Mouse (Mus musculus) intestine, embryonic 16.5 days (tissue): ENCODE data around the gene Rabep2. TPM values are rescaled to one million over a fixed set of nuclear protein-coding genes. Genes with fewer than 3 reads are reported as not detected.
"Not testable (repeated sequence)": the region's sequence is repeated elsewhere in the genome, so short reads cannot be mapped to it uniquely, and the experiment has no call there.

Source experiments
- ATAC-seq: fragments of 200-750 bp; cut with Nextera tagmentation; 2 replicates; pipeline ENCODE4 v1.8.0; 2017; ENCODE audit warnings: moderate TSS enrichment, moderate library complexity
- H3K27ac ChIP-seq: fragments of 300-500 bp; sonication (generic); 2 replicates; pipeline ENCODE4 v1.5.1; 2014; ENCODE audit warnings: mild to moderate bottlenecking, low read length
- H3K27me3 ChIP-seq: fragments of 300-500 bp; sonication (generic); replicated peaks from 2 replicates; pipeline ENCODE4 v1.6.1; 2014; ENCODE audit warnings: low read length, control low read depth, mixed read lengths; ENCODE audit not compliant: control insufficient read depth, insufficient read depth
- H3K36me3 ChIP-seq: fragments of 300-500 bp; sonication (generic); 2 replicates; pipeline ENCODE4 v1.6.1; 2014; ENCODE audit warnings: low read length, control low read depth; ENCODE audit not compliant: control insufficient read depth, insufficient read depth
- H3K4me1 ChIP-seq: fragments of 300-500 bp; sonication (generic); 2 replicates; pipeline ENCODE4 v1.6.1; 2014; ENCODE audit warnings: low read length, control low read depth, mixed read lengths; ENCODE audit not compliant: control insufficient read depth, insufficient read depth
- H3K4me2 ChIP-seq: fragments of 300-500 bp; sonication (generic); 2 replicates; pipeline ENCODE4 v1.6.1; 2014; ENCODE audit warnings: low read depth, low read length, control low read depth
- H3K4me3 ChIP-seq: fragments of 300-500 bp; sonication (generic); 2 replicates; pipeline ENCODE4 v1.5.1; 2014; ENCODE audit warnings: mild to moderate bottlenecking, low read length
- H3K9ac ChIP-seq: fragments of 300-500 bp; sonication (generic); 2 replicates; pipeline ENCODE4 v1.6.1; 2014; ENCODE audit warnings: low read depth, low read length
- H3K9me3 ChIP-seq: fragments of 300-500 bp; sonication (generic); 2 replicates; pipeline ENCODE4 v1.6.1; 2016; ENCODE audit warnings: low read length, control low read depth; ENCODE audit not compliant: control insufficient read depth
- WGBS: fragments of 180-500 bp; shearing (Covaris S2); extraction: QIAGEN DNeasy Blood & Tissue Kit; methylation state at CpG from one replicate; pipeline ENCODE4 v1.1.7; 2014; 5-methylcytosine and 5-hydroxymethylcytosine counted together
- polyA plus RNA-seq: library from polyadenylated mRNA; unstranded; fragments of >200 nt; fragmentation: Nextera tagmentation; extraction: Ambion mirVana; gene quantifications from 2 replicates; pipeline ENCODE4 v1.2.1, GENCODE M21; 2015

Rabep2 gene
- polyA plus RNA-seq, 1 experiment from 2014 or later: 25.0 TPM

GRCm38 (mm10) chr7:126473470-126474086, 45.0 kb downstream of the Rabep2 start:
- WGBS: 85% methylated on average over 9 of the region's 9 CpGs
- H3K36me3 ChIP-seq: peaks cover 17% of the 10 kb centered on the region; the same call in 1 of the 2 replicates
- H3K9me3 ChIP-seq: no peaks in the 10 kb centered on the region
- no peaks in the 10 kb centered on the region for H3K27me3 ChIP-seq
- ATAC-seq: no peak
- peaks cover 10% of the 10 kb centered on the region for H3K4me1 ChIP-seq
- peak overlapping the region; percentile 91 for H3K9ac ChIP-seq
- peak overlapping the region; percentile 90 for H3K4me3 ChIP-seq
- no peak overlapping the region for H3K27ac ChIP-seq
- H3K4me2 ChIP-seq: peak overlapping the region; percentile 90

DNA sequence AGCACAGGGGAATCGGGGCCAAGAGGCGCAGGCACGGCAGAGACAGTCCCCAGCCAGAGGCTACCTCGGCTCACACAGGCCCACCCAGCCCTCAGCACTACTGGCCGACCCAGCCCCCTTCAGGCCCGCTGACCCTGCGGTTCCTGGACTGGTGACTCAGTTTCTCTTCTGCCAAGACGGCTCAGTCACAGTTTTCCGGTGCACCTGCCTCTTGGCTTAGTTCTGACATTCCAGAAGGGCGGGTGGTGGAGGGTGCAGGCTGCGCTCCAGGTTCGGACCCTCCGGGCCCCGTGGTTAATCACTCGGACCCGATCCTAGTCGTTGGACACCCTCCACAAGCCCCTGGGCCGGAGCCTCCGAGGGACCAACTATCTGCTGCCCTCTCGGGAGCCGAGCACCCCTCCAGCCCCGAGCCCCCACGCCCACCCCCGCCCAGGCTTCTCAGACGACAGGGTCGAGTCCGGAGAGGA, 46.0 kb downstream of the Rabep2 start:
- Histone ChIP-seq H3K9ac (peak overlapping the region; percentile 91), H3K27ac (peak overlapping the region; percentile 97), H3K36me3 (0 out of 2 replicates have a peak, but pooled peaks cover 12% of the 10 kb centered on the region), H3K27me3 (no peaks in the 10 kb centered on the region), H3K4me1 (peaks cover 10% of the 10 kb centered on the region), H3K4me3 (peak overlapping the region; percentile 90), H3K4me2 (peak overlapping the region; percentile 90), H3K9me3 (no peaks in the 10 kb centered on the region)
- ATAC-seq: peak; percentile 54
- under 1% methylated on average over 26 of the region's 27 CpGs for WGBS

- no peaks in the 10 kb centered on the region for H3K9me3 ChIP-seq
- H3K4me3 ChIP-seq: peak within 1 kb of the TSS; percentile 90
- peaks cover 10% of the 10 kb centered on the region for H3K4me1 ChIP-seq
- 0 out of 2 replicates have a peak, but pooled peaks cover 9% of the 10 kb centered on the region for H3K36me3 ChIP-seq
- peak within 1 kb of the TSS; percentile 97 for H3K27ac ChIP-seq
- peak within 1 kb of the TSS; percentile 90 for H3K4me2 ChIP-seq
- under 1% methylated on average over 53 of the region's 53 CpGs for WGBS
- no peaks in the 10 kb centered on the region for H3K27me3 ChIP-seq
- peak within 1 kb of the TSS; percentile 91 for H3K9ac ChIP-seq
- ATAC-seq: peak; percentile 94
These were observed 46.5 kb downstream of the Rabep2 start, which contains the start of gene Sh2b1 for GRCm38 (mm10) chr7:126474993-126475581. Gene Sh2b1 (minus strand): TSS chr7:126475424.

GRCm38 (mm10) chr7:126481699-126482098, 53.1 kb downstream of the Rabep2 start:
- no peak overlapping the region for H3K9ac ChIP-seq
- no peak for ATAC-seq
- no peak overlapping the region for H3K4me2 ChIP-seq
- H3K27me3 ChIP-seq: no peaks in the 10 kb centered on the region
- 21% methylated on average over 5 of the region's 5 CpGs for WGBS
- H3K4me1 ChIP-seq: peaks cover 4% of the 10 kb centered on the region; the same call in 1 of the 2 replicates
- no peak overlapping the region for H3K4me3 ChIP-seq
- no peak overlapping the region for H3K27ac ChIP-seq
- no peaks in the 10 kb centered on the region for H3K36me3 ChIP-seq
- H3K9me3 ChIP-seq: peaks cover 5% of the 10 kb centered on the region; the same call in 1 of the 2 replicates

DNA sequence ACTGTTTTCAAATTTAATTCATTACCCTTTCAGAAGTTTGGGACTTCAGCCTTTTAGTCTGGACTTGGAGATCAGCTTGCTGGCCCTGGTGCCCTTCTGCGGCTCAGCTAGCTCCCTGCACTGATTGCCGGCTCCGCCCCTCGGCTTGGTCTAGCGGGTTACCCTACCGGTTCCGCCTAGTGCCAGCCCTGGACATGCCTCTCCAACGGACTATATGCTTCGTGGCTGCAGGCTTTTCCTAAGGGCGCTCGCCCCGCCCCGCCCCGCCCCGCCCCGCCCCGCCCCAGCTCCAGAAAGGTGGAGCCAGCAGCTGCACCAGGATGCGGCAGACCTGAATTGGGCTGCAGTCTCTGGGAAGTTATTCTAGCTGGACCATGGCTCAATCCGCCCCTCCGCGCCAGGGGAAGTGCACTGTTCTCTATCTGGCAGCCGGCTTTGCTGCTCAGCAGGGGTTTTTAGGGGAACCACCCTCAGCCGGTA, 53.9 kb downstream of the Rabep2 start:
- Histone ChIP-seq H3K36me3 (no peaks in the 10 kb centered on the region), H3K9ac (peak overlapping the region; percentile 68), H3K4me3 (peak overlapping the region; percentile 48), H3K4me2 (peak overlapping the region; percentile 70), H3K4me1 (peaks cover 4% of the 10 kb centered on the region; the same call in 1 of the 2 replicates), H3K9me3 (peaks cover 5% of the 10 kb centered on the region; the same call in 1 of the 2 replicates), H3K27me3 (no peaks in the 10 kb centered on the region), H3K27ac (peak overlapping the region; percentile 89)
- 2% methylated on average over 23 of the region's 23 CpGs for WGBS
- peak; percentile 92 for ATAC-seq

- under 1% methylated on average over 32 of the region's 32 CpGs for WGBS
- Histone ChIP-seq H3K9me3 (no peaks in the 10 kb centered on the region), H3K4me3 (peak within 1 kb of the TSS; percentile 74), H3K27me3 (no peaks in the 10 kb centered on the region), H3K9ac (peak within 1 kb of the TSS; percentile 82), H3K27ac (peak within 1 kb of the TSS; percentile 83), H3K4me2 (peak within 1 kb of the TSS; percentile 77), H3K4me1 (peaks cover 10% of the 10 kb centered on the region), H3K36me3 (no peaks in the 10 kb centered on the region)
- ATAC-seq: peak; percentile 91
These were observed 58.5 kb downstream of the Rabep2 start, which contains the start of gene Tufm for GRCm38 (mm10) chr7:126487052-126487483. Gene Tufm (plus strand): TSS chr7:126487361.

GRCm38 (mm10) chr7:126487617-126488385, 59.2 kb downstream of the Rabep2 start:
- not testable (repeated sequence) for H3K27me3 ChIP-seq, H3K9me3 ChIP-seq, H3K27ac ChIP-seq, ATAC-seq, H3K36me3 ChIP-seq, H3K4me1 ChIP-seq
- WGBS: 15% methylated on average over 23 of the region's 25 CpGs
- Histone ChIP-seq H3K9ac (peak overlapping the region; percentile 82), H3K4me3 (peak overlapping the region; percentile 74), H3K4me2 (peak overlapping the region; percentile 77)

DNA sequence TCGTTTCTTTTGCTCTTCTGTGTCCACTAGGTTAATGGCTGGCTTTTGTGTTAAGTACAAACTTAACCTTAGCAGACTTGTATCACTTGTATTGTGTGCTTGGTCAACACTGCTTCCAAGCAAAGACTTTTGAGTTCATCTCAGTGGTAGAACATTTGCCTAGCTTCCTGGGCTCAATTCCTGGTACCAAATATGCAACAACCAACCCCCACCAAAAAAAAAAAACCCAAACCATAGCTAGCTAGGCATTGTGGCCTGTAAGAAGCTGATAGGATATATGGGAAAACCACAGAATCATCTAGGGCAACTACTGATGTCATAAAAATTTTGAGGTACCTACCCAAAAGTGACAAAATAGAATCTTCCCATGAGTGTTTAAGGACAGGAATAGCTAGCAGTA, 62.4 kb downstream of the Rabep2 start:
- H3K9me3 ChIP-seq: no peaks in the 10 kb centered on the region
- H3K9ac ChIP-seq: no peak overlapping the region
- H3K36me3 ChIP-seq: peaks cover 29% of the 10 kb centered on the region
- no peaks in the 10 kb centered on the region for H3K27me3 ChIP-seq
- ATAC-seq: no peak
- no peak overlapping the region for H3K4me2 ChIP-seq
- no peak overlapping the region for H3K27ac ChIP-seq
- peaks cover 6% of the 10 kb centered on the region; the same call in 1 of the 2 replicates for H3K4me1 ChIP-seq
- no peak overlapping the region for H3K4me3 ChIP-seq
- 79% methylated on average over 1 of the region's 1 CpGs for WGBS

- H3K36me3 ChIP-seq: peaks cover 36% of the 10 kb centered on the region
- H3K4me3 ChIP-seq: no peak overlapping the region
- H3K9ac ChIP-seq: no peak overlapping the region
- 43% methylated on average over 11 of the region's 11 CpGs for WGBS
- H3K9me3 ChIP-seq: no peaks in the 10 kb centered on the region
- no peak overlapping the region for H3K4me2 ChIP-seq
- no peak overlapping the region for H3K27ac ChIP-seq
- H3K27me3 ChIP-seq: no peaks in the 10 kb centered on the region
- ATAC-seq: no peak
- H3K4me1 ChIP-seq: peaks cover 6% of the 10 kb centered on the region; the same call in 1 of the 2 replicates
These were observed 63.4 kb downstream of the Rabep2 start for GRCm38 (mm10) chr7:126491973-126492372.
